Mouse (Mus musculus) left cerebral cortex, postnatal 10 days (tissue): ENCODE results near the gene Slc27a4. TPM values are rescaled to one million over a fixed set of nuclear protein-coding genes. Genes with fewer than 3 reads are reported as not detected.
A peak's percentile ranks its signal among the peaks of the same experiment; 100 is the strongest.
"Not testable (repeated sequence)": the region's sequence is repeated elsewhere in the genome, so short reads cannot be mapped to it uniquely, and the experiment has no call there.

Experiments
- DNase-seq, 2 experiments: peaks; one replicate each; pipeline ENCODE4 v3.0.0; 2021 to 2022; ENCODE audit warnings: low spot score in 2 of 2, mixed read lengths in 1 of 2; ENCODE audit errors: extremely low spot score in 1 of 2
- intact Hi-C: fragments of 180-260 bp; cut with DNase I; formaldehyde crosslinking; loops from one replicate; pipeline ENCODE4 v1.15.1; 2025
- total RNA-seq, 2 experiments: library from RNA; stranded (reverse); gene quantifications; 2 replicates each; pipeline ENCODE4 v1.2.3; 2021

Gene Slc27a4
- 10 to 100 TPM; 96.5 to 100.0 TPM for total RNA-seq

DNA sequence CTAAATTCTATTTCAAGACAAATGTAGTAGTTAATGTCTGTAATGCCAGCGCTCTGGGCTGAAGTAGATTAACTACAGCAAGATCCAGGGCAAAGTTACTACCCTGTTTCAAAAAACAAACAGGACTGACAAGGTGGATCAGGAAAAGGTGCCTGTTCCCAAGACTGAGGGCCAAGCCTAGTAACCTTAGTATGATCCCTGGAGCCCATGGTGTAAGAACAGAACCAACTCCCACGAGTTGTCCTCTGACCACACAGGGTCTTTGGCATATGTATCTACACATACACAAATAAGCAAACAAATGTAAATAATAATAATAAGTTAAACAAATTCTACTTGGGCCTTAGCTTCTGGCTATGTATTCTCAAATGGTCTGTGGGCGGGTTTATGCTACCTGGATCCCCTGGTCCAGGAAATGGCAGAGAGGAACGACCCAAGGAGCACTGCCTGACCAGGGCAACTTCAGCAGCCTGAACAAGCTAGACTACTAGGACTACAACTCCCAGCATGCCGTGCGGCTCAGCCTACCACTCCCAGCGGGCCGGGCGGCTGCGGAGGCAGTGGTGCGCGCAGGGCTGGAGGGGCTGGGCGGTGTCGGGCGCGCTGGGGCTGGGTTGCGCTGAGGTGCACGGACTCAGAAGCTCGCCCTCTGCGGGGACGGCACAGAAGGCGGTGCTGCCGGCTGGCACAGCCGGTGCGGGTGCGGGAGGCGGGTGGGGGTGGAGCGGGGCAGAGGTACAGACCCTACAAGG is at the start of gene Slc27a4:
Slc27a4 (plus strand) TSS at position 560 of the 752 bp plus-strand sequence.
- intact Hi-C loops = no loop called here
- DNase-seq = peak; percentile 93 to 98

DNA sequence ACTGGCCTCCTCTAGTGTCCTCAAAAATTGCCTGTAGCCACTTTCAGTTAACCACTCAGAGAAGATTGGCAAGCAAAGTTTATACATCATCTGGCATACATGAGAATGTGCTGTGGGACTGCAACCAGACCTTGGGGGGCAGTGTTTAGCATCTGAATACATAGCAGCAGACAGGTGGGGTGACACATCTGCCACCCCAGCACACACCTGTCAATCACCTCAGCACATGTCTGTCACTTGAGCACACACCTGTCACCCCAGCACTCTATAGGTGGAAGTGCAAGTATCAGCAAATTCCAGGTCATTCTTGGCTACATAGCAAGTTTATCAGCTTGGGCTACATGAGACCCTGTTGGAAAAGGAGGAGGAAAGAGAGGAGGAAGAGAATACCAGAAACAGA is 46.7 kb upstream of the Slc27a4 start:
- no peak for DNase-seq
- intact Hi-C loops = no loop called here

DNA sequence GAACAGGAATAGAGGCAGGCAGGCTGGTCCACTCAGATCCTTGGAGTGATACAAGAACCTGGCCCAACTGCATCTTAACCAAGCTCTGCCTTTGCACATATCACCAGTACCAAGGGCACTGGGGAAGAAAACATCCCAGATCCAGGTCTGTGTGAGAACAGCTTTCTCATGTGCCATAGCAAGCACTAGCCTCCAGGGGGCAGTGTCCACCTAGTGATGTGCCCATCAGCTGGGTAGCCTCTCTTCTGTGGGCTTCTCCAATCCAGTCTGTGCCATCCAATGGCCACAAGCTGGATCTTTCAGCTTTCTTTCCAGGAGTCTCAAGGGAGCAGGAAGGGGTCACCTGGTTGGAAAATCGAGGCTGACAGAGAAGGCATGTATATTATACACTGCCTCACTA is 37.6 kb upstream of the Slc27a4 start:
- intact Hi-C loops = no loop called here
- peak in 1 of 2 experiments; percentile 60 for DNase-seq

DNA sequence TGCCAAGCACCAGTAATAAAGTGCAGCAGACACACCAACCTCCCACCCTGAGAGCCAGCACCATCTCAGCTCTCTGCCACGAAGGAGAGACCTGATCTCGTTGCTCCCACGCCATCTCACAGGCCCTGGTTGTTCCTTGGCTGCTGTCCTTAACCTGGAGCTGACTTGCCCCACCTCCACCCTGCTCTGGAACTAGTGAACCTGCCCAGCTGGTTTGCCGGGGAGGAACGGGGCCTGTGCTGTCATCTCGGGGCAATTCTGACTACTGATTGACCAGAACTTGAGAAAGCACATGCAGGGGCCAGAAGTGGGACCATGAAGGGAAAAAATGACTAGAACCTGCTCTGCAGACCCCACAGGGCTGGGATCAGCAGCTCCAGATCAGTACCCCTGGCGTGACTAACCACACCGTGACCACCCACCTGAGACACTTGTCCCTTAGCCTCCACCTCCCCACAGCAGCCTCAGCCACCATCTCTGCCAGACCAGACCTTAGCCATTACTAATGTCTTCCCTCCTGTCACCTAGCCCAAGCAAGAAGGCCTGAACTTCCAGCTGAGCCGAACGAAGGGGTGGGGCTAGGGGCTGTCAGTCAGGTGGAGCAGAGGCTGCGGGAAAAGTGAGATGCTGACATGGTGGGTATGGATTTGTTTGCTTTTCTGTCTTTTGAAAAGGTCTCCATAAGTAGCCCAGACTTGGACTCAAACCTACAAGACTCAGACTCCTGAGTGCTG is 34.3 kb upstream of the Slc27a4 start:
- DNase-seq = no peak
- intact Hi-C loops = no loop called here

DNA sequence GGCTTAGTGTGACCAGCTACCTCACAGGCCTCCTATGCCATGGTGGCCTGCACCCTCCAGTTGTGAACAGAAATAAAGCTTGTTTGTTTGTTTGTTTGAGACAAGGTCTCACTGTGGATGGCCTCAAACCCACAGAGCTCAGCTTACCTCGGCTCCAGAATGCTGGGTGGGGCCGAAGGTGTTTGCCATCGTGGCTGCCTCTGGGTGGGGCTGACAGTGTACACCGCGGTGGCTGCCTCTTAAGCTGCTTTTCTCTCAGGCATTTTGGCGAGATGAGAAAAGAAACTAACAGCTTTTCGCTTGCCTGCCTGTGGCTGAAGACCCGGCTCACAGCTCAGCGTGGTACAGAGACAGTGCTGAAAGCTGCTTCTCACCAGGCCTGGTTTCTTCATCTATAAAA is 33.5 kb upstream of the Slc27a4 start:
- DNase-seq = no peak
- intact Hi-C loops = no loop called here

DNA sequence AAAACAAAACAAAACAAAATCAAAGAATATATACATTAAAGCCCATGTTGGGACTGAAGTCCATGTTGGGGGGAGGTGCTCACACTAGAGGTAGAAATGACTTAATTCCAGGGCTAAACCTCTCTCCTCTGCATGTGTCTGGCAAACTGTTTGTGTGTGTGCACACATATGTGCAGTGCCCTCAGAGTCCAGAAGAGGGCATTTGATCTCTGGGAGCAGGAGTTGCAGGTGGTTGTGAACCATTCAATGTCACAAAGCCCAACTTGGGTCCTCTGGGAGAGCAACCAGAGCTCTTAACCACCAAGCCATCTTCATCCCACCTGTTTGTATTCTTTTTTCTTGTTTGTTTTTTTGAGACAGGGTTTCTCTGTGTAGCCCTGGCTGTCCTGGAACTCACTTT is 32.3 kb upstream of the Slc27a4 start:
- intact Hi-C loops = no loop called here
- DNase-seq = no peak

DNA sequence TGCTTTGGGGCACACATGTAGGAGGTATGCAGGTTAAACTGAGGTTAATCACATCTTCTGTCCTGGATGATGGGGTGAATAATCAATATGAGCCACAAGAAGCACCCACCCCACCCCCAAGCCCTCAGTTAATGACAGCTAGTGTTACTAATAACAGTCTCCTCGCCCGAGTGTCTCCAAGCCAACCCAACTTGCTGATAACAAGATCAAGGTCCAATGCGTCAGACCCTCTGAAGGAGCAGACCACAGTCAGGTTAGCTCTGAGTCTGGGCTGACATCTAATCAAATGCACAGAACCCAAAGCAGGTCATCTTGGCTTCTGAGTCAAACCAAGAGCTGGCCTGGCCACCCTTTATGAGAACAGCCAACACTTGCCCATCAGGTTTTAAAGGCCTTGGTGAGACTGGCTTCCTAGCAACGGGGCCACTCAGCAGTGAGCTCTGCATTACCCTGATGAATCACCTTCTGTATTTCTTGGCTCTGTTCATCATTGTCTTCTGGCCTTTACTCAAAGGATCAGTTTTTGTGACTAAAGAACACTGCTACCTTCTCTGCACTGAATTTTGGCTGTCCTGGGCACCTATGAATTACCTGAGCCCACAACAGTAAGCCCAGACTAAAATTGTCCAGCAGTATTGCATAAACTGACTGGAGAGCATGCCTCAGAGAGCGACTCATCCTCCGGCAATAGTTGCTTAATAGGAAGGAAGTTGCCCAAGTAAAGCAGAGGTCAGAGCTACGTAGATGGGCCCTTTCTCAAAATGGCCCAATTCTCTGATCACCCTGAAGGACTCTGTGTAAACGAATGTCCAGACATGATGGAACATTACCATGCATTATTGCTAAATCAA is 30.6 kb upstream of the Slc27a4 start:
- no peak for DNase-seq
- intact Hi-C loops = no loop called here

DNA sequence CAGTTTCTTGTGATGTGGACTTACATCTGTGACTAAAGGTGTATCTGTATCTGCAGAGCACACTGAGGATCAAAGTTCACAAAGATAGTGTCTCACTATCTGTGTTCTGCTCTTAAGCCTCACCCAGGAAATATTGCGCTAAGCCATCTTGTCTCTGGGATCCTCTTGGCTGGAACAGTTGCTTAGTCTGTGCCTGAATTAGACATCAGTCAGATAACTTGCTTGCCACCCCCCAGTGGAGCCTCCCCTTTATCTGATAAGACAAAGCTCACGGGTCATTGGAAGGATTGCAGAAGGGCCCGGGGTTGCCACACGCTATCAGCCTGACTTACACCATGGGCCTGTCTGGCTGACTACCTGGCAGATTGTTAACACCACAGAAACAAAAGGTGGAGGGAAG is 29.1 kb upstream of the Slc27a4 start:
- intact Hi-C loops = no loop called here
- DNase-seq = no peak

DNA sequence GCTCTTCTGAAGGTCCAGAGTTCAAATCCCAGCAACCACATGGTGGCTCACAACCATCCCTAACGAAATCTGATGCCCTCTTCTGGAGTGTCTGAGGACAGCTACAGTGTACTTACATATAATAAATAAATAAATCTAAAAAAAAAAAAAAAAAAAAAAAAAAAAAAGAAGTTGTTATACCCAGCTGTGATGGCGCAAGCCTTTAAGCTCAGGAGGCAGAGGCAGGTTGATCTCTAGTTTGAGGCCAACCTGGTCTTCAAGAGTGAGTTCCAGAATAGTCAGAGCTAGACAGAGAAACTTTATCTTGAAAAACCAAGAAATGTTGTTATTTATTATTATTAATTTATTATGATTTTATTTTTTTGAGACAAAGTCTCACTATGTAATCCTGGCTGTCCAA is 21.2 kb upstream of the Slc27a4 start:
- intact Hi-C loops, DNase-seq: not testable (repeated sequence)

DNA sequence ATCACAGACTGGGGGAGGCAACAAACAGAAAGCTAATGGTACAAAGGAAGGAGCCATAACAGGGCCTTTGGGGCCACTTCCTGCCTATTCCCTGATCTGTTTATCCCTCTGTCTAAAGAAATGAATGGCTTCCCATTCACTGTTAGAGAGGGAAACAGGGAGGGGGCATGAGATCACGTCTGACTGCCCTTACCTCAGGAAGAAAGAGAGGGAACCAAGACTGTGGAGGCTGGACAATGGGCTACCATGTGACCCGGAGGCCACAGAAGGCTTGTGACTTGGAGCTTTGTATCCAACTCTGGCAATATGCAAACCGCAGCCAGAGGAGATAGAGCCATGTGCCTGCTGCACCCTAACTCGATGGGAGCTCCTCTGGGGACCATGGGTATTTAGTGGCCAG is 18.1 kb upstream of the Slc27a4 start:
- no peak for DNase-seq

DNA sequence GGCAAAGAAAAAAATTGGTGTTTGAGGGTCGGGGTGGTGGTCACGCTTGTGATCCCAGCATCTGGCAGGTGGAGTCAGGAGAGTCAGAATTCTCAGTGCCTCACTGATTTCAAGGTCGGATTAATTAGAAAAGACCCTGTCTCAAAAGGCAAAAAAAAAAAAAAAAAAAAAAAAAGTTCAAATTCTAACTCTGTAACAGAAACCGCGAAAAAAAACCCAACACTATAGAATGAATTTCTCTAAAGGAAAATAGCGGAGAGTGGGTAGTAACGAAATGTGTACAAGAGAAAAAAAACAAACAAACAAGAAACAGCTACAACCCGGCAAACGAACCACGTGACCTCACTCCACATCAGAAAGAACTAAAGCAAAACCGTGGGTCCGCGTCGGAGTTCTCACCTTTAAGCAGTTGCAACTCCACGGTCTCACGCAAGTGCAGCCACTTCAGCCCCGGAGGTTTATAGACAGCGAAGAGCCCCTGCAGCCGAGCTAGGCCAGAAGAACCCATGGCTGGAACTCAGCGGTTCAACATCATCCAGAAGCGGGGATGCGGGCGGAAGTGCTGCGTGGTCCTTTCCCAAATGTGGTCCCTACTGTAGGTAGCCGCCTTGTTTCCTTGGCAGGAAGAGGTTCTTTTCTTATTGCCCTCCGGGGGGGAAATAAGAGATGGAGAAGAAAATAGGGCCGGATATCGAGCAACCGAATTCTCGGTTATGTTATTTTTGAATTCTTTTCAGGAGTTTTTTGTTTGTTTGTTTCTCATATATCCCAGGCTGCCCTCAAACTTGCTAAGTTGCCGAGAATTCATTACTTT is 15.1 kb upstream of the Slc27a4 start, which contains the start of gene Coq4:
Coq4 (plus strand) TSS at position 390 of the 814 bp plus-strand sequence.
- intact Hi-C loops = no loop called here
- peak; percentile 91 to 93 for DNase-seq

More for the DNA sequence above, 18.1 kb upstream of the Slc27a4 start:
- intact Hi-C loops = no loop called here

DNA sequence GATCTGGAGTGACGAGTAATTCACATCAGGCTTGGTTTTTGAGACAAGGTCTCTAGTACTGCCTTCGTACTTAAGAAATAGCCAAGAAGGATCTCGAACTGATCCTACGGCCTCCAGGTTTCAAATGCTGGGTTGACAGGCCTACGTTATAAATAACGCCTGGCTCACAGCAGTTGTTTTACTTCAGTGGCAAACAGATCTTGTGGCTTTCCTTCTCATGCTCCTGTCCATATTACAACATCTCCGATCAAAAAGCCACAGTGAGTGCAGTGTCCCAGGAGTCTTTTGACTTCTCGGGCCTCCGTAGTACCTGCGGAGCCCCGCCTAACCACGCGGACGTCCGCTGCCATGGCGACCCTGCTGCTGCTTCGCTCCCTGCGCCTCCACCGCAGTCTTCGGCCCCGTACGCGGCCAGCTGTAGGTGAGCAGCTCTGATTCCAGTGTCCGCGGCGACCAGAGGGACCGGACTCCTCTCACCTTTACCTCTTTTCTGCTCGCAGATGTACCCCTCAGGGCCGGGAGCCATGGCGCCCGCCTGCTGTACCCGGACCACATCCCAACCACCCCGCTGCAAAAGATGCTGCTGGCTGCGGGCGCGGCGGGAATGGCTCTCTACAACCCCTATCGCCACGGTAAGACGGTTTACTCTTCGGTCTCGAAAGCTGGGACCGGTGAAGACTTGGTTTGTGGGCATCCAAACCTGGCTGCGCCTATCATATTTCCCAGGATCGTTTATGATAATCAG is 14.3 kb upstream of the Slc27a4 start, which contains the start of gene Trub2:
Trub2 (minus strand) TSS at position 566 of the 745 bp plus-strand sequence.
- intact Hi-C loops = no loop called here
- DNase-seq = peak; percentile 79 to 88

DNA sequence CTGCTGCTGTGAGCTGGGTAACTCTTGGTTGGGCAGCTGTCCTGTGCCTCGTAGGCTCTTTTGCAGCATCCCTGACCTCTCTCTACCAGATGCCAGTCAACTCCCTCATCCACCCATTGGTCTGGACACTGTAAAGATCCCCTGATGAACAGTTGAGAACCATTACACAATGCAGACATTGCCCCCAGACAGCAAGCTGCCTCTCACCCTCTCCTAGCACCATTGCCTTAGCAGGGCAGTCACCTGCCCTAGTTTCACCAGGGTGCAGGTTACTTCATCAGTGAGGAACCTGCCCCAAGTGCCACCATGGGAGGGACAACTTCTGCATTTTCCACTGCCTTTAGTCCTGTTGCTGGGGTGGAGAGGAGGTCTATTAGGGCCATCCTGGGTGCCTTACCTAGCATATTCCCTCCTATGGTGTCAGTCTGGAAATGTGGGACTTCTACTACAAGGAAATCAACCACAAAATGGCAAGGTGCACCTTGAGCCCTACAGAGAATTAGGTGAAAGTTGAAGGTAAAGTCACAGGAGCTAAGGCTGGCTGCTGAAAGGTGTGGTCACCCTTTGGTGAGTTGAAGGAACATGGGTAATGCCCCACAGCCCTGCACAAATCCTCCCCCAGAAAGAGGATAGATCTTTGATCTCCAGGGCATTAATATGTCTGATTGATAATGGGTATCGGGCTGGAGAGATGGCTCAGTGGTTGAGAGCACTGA is 9.5 kb upstream of the Slc27a4 start:
- intact Hi-C loops = no loop called here
- DNase-seq = no peak

DNA sequence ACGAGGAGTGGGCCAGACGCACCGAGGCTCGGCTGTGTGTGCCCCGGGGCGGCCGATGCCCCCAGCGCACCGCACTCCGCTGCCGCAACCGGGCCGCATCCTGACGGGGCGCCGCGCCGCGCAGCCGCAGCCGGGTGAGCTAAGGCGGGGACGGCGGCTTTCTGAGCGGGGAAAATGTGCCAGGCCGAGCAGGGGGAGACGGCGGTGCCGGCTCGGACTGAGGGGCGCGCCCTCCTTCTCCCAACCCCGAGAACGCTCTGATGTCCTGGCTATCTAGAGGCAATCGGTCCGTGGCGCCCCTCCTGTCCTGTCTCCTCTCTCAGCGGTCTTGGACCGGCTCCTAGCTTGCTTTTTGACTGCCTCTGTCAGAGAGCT is 380 bp downstream of the Slc27a4 start:
- intact Hi-C loops = no loop called here
- no peak for DNase-seq

DNA sequence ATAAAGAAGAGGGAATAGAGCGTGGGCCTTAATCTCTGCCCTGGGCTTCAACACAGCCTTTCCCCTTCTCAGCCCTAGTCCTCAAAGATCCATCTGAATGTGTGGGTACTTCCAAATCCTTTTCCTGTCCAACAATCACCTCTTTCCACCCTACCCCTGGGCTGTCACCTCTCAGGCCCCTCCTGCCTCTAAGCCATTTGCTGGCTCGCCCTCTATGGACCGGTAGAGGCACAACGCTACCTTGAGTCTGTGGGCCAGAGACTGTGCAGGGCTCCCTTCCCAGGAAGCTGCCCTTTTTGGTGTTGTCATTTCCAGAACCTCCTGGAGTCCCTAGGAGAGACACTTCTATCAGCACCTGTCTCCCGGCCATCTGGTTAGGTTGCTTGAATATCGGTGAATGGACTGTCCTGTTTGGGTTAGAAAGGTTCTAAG is 982 bp downstream of the Slc27a4 start:
- intact Hi-C loops = no loop called here
- no peak for DNase-seq

DNA sequence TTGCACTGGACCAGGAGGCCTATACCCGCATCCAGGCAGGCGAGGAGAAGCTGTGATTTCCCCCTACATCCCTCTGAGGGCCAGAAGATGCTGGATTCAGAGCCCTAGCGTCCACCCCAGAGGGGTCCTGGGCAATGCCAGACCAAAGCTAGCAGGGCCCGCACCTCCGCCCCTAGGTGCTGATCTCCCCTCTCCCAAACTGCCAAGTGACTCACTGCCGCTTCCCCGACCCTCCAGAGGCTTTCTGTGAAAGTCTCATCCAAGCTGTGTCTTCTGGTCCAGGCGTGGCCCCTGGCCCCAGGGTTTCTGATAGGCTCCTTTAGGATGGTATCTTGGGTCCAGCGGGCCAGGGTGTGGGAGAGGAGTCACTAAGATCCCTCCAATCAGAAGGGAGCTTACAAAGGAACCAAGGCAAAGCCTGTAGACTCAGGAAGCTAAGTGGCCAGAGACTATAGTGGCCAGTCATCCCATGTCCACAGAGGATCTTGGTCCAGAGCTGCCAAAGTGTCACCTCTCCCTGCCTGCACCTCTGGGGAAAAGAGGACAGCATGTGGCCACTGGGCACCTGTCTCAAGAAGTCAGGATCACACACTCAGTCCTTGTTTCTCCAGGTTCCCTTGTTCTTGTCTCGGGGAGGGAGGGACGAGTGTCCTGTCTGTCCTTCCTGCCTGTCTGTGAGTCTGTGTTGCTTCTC is 13.4 kb downstream of the Slc27a4 start:
- intact Hi-C loops = no loop called here
- no peak for DNase-seq
